Mouse (Mus musculus): Measurements from ENCODE around the gene Tenm2. TPM values are rescaled to one million over a fixed set of nuclear protein-coding genes. Genes with fewer than 3 reads are reported as not detected.
A peak's percentile ranks its signal among the peaks of the same experiment; 100 is the strongest.

Gene Tenm2
- polyA plus RNA-seq, 1 experiment from 2014 or later: 6.7 TPM

DNA sequence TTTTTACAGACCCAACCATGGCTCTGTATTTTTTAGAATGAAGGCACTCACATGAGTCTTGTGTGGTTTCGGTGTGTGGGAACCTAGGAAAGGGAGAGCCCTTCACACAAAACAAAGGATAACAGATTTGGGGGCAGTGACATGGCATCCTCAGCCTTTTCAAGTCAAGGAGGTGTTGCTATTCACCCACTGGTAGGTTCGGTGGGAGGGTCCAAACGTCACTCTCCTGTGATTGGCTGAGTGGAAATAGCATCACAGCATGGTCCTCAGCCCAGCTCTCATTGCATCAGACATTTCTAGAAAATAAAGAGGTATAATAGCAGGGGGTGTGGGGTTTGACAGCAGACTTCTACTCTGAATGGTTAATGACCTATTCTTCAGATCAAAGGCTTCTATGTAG lies 534.8 kb downstream of the Tenm2 start:
- no peak overlapping the region for H3K27ac ChIP-seq (ENCODE audit: low read depth, low read length)
- H3K4me2 ChIP-seq: no peak overlapping the region
- peaks cover 24% of the 10 kb centered on the region; the same call in 1 of the 2 replicates for H3K4me1 ChIP-seq (ENCODE audit: control insufficient read depth, insufficient read depth, low read length)
- H3K27me3 ChIP-seq (ENCODE audit: control insufficient read depth, insufficient read depth, low read length): no peaks in the 10 kb centered on the region
- 84% methylated on average over 3 of the region's 3 CpGs for WGBS
- H3K9me3 ChIP-seq (ENCODE audit: control insufficient read depth, low read length): no peaks in the 10 kb centered on the region
- DNase-seq (ENCODE audit: low spot score, missing footprints) (peak; percentile 82), ATAC-seq (ENCODE audit: low FRiP score) (no peak)
- H3K9ac ChIP-seq (ENCODE audit: low read length): no peak overlapping the region
- no peaks in the 10 kb centered on the region for H3K36me3 ChIP-seq (ENCODE audit: control insufficient read depth, insufficient read depth, low read length)
- H3K4me3 ChIP-seq (ENCODE audit: low read depth, low read length): no peak overlapping the region

DNA sequence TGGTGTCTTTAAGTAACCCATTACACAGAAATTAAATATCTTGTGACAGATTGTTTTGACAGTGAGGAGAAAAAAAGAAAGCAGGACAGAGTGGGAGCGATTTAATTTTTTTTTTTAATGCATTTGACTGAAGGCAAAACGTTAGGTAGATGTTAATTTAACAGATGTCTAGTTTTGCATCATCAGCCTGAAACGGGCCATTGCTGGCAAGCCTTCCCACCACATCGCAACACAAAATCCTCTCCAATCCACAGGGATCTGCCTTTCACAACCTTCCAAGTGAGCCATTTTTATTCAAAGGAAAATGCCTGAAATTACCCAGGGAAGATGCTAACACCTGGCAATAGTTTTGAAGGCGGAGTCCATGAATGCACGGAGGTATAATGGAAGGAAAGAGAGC lies 535.6 kb downstream of the Tenm2 start:
- H3K4me3 ChIP-seq (ENCODE audit: low read depth, low read length): no peak overlapping the region
- H3K27ac ChIP-seq (ENCODE audit: low read depth, low read length): no peak overlapping the region
- DNase-seq (ENCODE audit: low spot score, missing footprints) (no peak), ATAC-seq (ENCODE audit: low FRiP score) (no peak)
- H3K9ac ChIP-seq (ENCODE audit: low read length): no peak overlapping the region
- H3K4me2 ChIP-seq: no peak overlapping the region
- H3K27me3 ChIP-seq (ENCODE audit: control insufficient read depth, insufficient read depth, low read length): no peaks in the 10 kb centered on the region
- no peaks in the 10 kb centered on the region for H3K9me3 ChIP-seq (ENCODE audit: control insufficient read depth, low read length)
- H3K36me3 ChIP-seq (ENCODE audit: control insufficient read depth, insufficient read depth, low read length): no peaks in the 10 kb centered on the region
- H3K4me1 ChIP-seq (ENCODE audit: control insufficient read depth, insufficient read depth, low read length): peaks cover 29% of the 10 kb centered on the region
- WGBS: 88% methylated on average over 6 of the region's 6 CpGs

DNA sequence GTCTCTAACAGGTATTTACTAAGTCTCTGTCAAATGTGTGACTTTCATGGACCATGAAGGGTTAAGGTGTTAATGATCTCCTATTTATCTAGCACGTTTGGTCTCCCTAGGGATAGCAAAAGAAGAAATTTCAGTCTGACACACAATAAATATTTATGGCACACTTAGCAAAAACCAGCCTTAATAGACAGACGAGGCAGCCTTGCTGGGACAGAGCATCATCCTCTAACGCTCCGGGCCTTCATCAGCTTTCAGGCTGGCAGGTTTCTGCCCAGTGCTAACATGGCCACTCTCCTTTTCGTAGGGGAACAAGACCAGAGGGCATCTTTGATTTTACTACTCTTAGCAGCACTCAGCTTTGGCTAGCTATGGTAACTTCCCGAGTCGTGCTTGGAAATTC lies 537.5 kb downstream of the Tenm2 start:
- peak; percentile 90 for DNase-seq (ENCODE audit: low spot score, missing footprints)
- H3K4me3 ChIP-seq (ENCODE audit: low read depth, low read length): no peak overlapping the region
- H3K4me2 ChIP-seq: no peak overlapping the region
- H3K27me3 ChIP-seq (ENCODE audit: control insufficient read depth, insufficient read depth, low read length): no peaks in the 10 kb centered on the region
- peaks cover 34% of the 10 kb centered on the region for H3K4me1 ChIP-seq (ENCODE audit: control insufficient read depth, insufficient read depth, low read length)
- peak overlapping the region; percentile 84 for H3K27ac ChIP-seq (ENCODE audit: low read depth, low read length)
- no peak for ATAC-seq (ENCODE audit: low FRiP score)
- H3K9me3 ChIP-seq (ENCODE audit: control insufficient read depth, low read length): no peaks in the 10 kb centered on the region
- H3K9ac ChIP-seq (ENCODE audit: low read length): no peak overlapping the region
- H3K36me3 ChIP-seq (ENCODE audit: control insufficient read depth, insufficient read depth, low read length): no peaks in the 10 kb centered on the region
- WGBS: 71% methylated on average over 7 of the region's 7 CpGs

DNA sequence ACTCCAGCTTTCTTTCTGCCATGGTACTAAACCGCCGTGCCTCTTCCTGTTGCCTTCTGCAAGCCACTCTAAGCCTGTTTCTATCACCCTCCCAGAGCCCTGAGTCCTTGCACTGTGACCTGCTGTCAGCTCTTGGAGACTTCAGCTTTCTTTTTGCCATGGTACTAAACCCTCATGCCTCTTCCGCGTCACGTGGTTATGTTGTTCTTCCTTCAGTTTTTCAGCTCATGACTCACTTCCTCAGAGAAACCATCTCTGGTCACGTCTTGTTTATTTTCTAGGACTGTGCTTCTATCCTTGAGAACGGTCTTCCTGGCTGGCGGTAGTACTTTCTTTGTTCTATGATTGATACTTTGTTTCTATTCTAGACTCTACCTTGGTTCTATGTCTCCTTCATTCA lies 537.9 kb downstream of the Tenm2 start:
- Histone ChIP-seq H3K27me3 (ENCODE audit: control insufficient read depth, insufficient read depth, low read length) (no peaks in the 10 kb centered on the region), H3K9ac (ENCODE audit: low read length) (no peak overlapping the region), H3K4me1 (ENCODE audit: control insufficient read depth, insufficient read depth, low read length) (peaks cover 34% of the 10 kb centered on the region), H3K9me3 (ENCODE audit: control insufficient read depth, low read length) (no peaks in the 10 kb centered on the region), H3K4me3 (ENCODE audit: low read depth, low read length) (no peak overlapping the region), H3K4me2 (peak overlapping the region; percentile 20; the same call in 1 of the 2 replicates), H3K27ac (ENCODE audit: low read depth, low read length) (peak overlapping the region; percentile 84), H3K36me3 (ENCODE audit: control insufficient read depth, insufficient read depth, low read length) (no peaks in the 10 kb centered on the region)
- 55% methylated on average over 8 of the region's 8 CpGs for WGBS
- ATAC-seq (ENCODE audit: low FRiP score) (no peak), DNase-seq (ENCODE audit: low spot score, missing footprints) (peak; percentile 92)

DNA sequence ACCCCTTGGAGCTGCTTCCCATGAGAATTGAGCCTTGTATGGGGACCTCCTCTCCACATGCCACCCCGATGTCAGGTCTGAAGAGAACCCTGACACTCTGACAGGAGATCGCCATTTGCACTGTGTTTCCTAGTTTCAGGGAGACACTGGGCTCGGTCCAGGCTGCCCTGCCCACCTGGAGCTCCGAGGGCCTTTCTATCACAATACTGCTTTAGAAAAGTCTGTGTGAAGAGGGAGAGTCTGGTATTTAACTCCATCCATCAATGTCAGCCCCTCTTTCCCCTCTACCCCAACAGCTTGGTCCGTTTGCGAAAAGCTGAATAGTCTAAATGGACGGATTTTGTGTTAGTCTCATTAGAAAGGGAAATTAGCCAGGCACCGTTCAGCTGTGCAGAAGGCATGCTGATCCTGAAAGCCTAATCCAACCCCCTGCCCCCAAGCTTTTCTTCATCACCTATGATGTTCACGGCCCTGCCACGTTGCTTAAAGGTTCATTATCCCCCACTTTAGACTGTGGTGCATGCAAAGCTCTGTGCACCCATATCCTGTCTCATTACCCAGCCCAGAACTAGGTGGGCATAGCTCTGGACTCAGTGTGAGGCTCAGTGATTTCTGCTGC lies 538.6 kb downstream of the Tenm2 start:
- Histone ChIP-seq H3K27ac (ENCODE audit: low read depth, low read length) (peak overlapping the region; percentile 84), H3K4me2 (peak overlapping the region; percentile 20; the same call in 1 of the 2 replicates), H3K36me3 (ENCODE audit: control insufficient read depth, insufficient read depth, low read length) (no peaks in the 10 kb centered on the region), H3K4me1 (ENCODE audit: control insufficient read depth, insufficient read depth, low read length) (peaks cover 34% of the 10 kb centered on the region), H3K9me3 (ENCODE audit: control insufficient read depth, low read length) (no peaks in the 10 kb centered on the region), H3K27me3 (ENCODE audit: control insufficient read depth, insufficient read depth, low read length) (no peaks in the 10 kb centered on the region), H3K4me3 (ENCODE audit: low read depth, low read length) (no peak overlapping the region), H3K9ac (ENCODE audit: low read length) (no peak overlapping the region)
- WGBS: 11% methylated on average over 10 of the region's 10 CpGs
- peak; percentile 93 for ATAC-seq (ENCODE audit: low FRiP score)
- DNase-seq (ENCODE audit: low spot score, missing footprints): peak; percentile 96

DNA sequence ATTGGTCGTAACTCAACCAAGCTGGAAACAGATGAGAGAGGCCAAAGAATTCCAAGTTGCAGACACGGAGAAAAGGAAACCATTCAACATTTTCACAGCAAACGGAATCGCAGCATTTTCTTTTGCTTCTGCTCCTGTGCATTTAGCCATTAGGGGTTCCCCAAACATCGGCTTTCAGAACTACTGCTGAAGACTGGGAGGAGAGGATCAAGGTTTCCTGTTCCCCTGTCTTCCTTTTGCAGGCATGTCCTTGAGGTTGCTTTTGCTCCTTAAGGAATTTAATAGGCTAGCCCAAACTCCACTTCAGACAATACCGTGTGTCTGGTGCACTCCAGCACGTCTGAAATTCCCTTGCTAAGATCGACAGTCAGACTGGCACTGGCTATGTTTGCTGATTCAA lies 541.0 kb downstream of the Tenm2 start:
- H3K4me3 ChIP-seq (ENCODE audit: low read depth, low read length): no peak overlapping the region
- 63% methylated on average over 8 of the region's 8 CpGs for WGBS
- H3K9me3 ChIP-seq (ENCODE audit: control insufficient read depth, low read length): no peaks in the 10 kb centered on the region
- peak overlapping the region; percentile 30 for H3K27ac ChIP-seq (ENCODE audit: low read depth, low read length)
- no peaks in the 10 kb centered on the region for H3K36me3 ChIP-seq (ENCODE audit: control insufficient read depth, insufficient read depth, low read length)
- ATAC-seq (ENCODE audit: low FRiP score): no peak
- H3K9ac ChIP-seq (ENCODE audit: low read length): no peak overlapping the region
- H3K27me3 ChIP-seq (ENCODE audit: control insufficient read depth, insufficient read depth, low read length): no peaks in the 10 kb centered on the region
- peaks cover 34% of the 10 kb centered on the region for H3K4me1 ChIP-seq (ENCODE audit: control insufficient read depth, insufficient read depth, low read length)
- no peak for DNase-seq (ENCODE audit: low spot score, missing footprints)
- no peak overlapping the region for H3K4me2 ChIP-seq

DNA sequence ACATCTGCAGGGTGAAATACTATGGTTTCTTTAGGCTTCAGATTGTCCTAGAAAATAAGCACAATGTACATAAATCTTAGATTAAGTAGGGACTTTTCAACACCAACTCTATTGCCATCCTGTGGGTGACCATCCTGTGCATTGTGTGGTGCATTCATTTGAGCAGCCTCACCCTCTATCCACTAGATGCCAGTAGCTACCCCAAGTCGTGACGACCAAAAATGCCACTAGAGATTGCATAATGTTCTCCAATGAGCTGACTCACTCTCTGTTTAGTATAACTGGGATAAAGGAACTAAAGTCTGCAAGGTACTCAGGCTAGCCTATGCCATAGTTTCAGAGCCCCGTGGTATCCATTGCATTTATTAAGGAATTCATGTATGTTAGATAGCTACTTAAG lies 543.1 kb downstream of the Tenm2 start:
- Histone ChIP-seq H3K9ac (ENCODE audit: low read length) (no peak overlapping the region), H3K4me3 (ENCODE audit: low read depth, low read length) (no peak overlapping the region), H3K4me1 (ENCODE audit: control insufficient read depth, insufficient read depth, low read length) (peaks cover 21% of the 10 kb centered on the region), H3K9me3 (ENCODE audit: control insufficient read depth, low read length) (no peaks in the 10 kb centered on the region), H3K27ac (ENCODE audit: low read depth, low read length) (no peak overlapping the region), H3K27me3 (ENCODE audit: control insufficient read depth, insufficient read depth, low read length) (no peaks in the 10 kb centered on the region), H3K36me3 (ENCODE audit: control insufficient read depth, insufficient read depth, low read length) (no peaks in the 10 kb centered on the region), H3K4me2 (no peak overlapping the region)
- 83% methylated on average over 3 of the region's 3 CpGs for WGBS
- ATAC-seq (ENCODE audit: low FRiP score) (no peak), DNase-seq (ENCODE audit: low spot score, missing footprints) (no peak)

DNA sequence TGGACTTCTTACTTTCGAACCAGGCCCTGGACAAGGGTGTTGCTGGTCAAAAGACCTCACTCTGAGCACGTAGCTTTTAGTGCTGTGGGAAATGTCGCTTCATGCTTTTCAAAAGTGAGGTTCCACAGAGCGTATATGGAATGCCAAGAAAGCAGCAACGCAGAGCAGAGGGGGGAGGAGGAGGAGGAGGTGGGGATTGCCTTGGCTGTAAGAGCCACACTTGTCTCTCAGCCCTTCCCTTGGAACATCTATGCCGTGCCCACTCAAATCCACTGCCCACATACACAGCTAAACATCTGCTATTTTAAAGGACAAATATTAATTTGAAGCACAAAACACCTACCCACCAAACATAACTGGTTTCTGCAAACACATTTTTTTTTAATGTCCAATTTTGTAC lies 544.9 kb downstream of the Tenm2 start:
- H3K9me3 ChIP-seq (ENCODE audit: control insufficient read depth, low read length): no peaks in the 10 kb centered on the region
- no peak overlapping the region for H3K9ac ChIP-seq (ENCODE audit: low read length)
- H3K4me1 ChIP-seq (ENCODE audit: control insufficient read depth, insufficient read depth, low read length): peaks cover 12% of the 10 kb centered on the region
- no peaks in the 10 kb centered on the region for H3K27me3 ChIP-seq (ENCODE audit: control insufficient read depth, insufficient read depth, low read length)
- H3K4me2 ChIP-seq: no peak overlapping the region
- H3K36me3 ChIP-seq (ENCODE audit: control insufficient read depth, insufficient read depth, low read length): no peaks in the 10 kb centered on the region
- H3K27ac ChIP-seq (ENCODE audit: low read depth, low read length): no peak overlapping the region
- ATAC-seq (ENCODE audit: low FRiP score) (no peak), DNase-seq (ENCODE audit: low spot score, missing footprints) (no peak)
- H3K4me3 ChIP-seq (ENCODE audit: low read depth, low read length): no peak overlapping the region
- 70% methylated on average over 6 of the region's 6 CpGs for WGBS

DNA sequence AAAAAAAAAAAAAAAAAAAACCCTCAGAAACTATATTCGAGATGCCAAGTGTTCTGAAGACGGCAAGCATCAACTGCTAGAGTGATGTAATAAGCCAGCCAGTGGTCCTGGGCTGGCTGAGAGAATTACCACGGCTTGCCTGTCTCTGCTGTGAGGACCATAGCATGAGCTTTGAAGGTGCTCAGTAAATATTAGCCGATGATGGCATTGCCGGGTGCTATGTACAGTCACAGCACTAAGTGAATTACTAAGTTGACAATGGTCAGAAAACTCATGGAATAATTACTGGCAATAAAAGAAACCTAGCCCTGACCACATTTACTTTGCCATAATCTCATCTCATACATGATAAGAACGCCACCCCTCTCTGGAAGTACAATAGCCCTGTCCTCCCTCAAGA lies 549.5 kb downstream of the Tenm2 start:
- no peak for ATAC-seq (ENCODE audit: low FRiP score)
- no peak overlapping the region for H3K27ac ChIP-seq (ENCODE audit: low read depth, low read length)
- no peak overlapping the region for H3K4me3 ChIP-seq (ENCODE audit: low read depth, low read length)
- DNase-seq (ENCODE audit: low spot score, missing footprints): no peak
- no peak overlapping the region for H3K4me2 ChIP-seq
- no peak overlapping the region for H3K9ac ChIP-seq (ENCODE audit: low read length)
- no peaks in the 10 kb centered on the region for H3K27me3 ChIP-seq (ENCODE audit: control insufficient read depth, insufficient read depth, low read length)
- peaks cover 2% of the 10 kb centered on the region; the same call in 1 of the 2 replicates for H3K4me1 ChIP-seq (ENCODE audit: control insufficient read depth, insufficient read depth, low read length)
- 82% methylated on average over 6 of the region's 6 CpGs for WGBS
- H3K36me3 ChIP-seq (ENCODE audit: control insufficient read depth, insufficient read depth, low read length): no peaks in the 10 kb centered on the region
- no peaks in the 10 kb centered on the region for H3K9me3 ChIP-seq (ENCODE audit: control insufficient read depth, low read length)

Data from midbrain, embryonic 11.5 days (tissue).